ENCODE assay signal across 15 mouse cellular contexts in genomic region chr1:190259576-190259975, GRCm38 (mm10).
DNase-seq lines count a peak whose midpoint lies in the region; ATAC-seq and TF ChIP-seq lines count a peak whose summit lies in the region.
"Had no signal": no experiment of that assay in that cellular context is flagged by ENCODE, and none has a peak within 500 bp of the region (broad histone marks: within the 10 kb centered on the region; RNA-seq: fewer than 3 reads in every experiment).

No protein-coding gene starts in this region.

- intact Hi-C loops in gastrocnemius, adult 2 months (cut with DNase I): no loop called here

- peak; percentile 54 for DNase-seq in gastrocnemius, adult 2 months
- DNase-seq in gastrocnemius, adult 18-20 months (ENCODE audit: low spot score): no peak
- DNase-seq in layer of hippocampus, adult 2 months (ENCODE audit: low spot score in 2 of 2): no peak
- DNase-seq in layer of hippocampus, postnatal 25 days (ENCODE audit: extremely low spot score in 1 of 2, low spot score in 1 of 2): no peak
- DNase-seq in brain, adult 2 months (ENCODE audit: low read depth, low spot score): peak; percentile 58
- DNase-seq in gastrocnemius, postnatal 25 days: peak; percentile 64
- DNase-seq: cerebellum, adult 18-20 months; lung, postnatal 10 days; thymus, adult 18-20 months had no signal

- peak overlapping the region; percentile 29 for H3K4me3 ChIP-seq in gastrocnemius, adult 2 months
- no peak overlapping the region for H3K4me3 ChIP-seq in layer of hippocampus, adult 2 months
- H3K4me3 ChIP-seq: embryonic facial prominence, embryonic 15.5 days; forebrain, embryonic 13.5 days; limb, embryonic 12.5 days; liver, embryonic 15.5 days had no signal

- ATAC-seq in megakaryocyte-erythroid progenitor cell, adult 5-6 weeks (replicated peaks; ENCODE audit: low FRiP score, low TSS enrichment, poor library complexity, severe bottlenecking): no peak
- ATAC-seq: forebrain, embryonic 13.5 days; inflammation-experienced regulatory T-cells, adult 6 months had no signal

- H3K27ac ChIP-seq in gastrocnemius, adult 2 months: no peak overlapping the region
- H3K27ac ChIP-seq in layer of hippocampus, adult 2 months: peak overlapping the region; percentile 36
- H3K27ac ChIP-seq: embryonic facial prominence, embryonic 15.5 days; forebrain, embryonic 13.5 days; limb, embryonic 12.5 days; liver, embryonic 15.5 days had no signal

- no peak for TF ChIP-seq CTCF in gastrocnemius, adult 2 months (IDR thresholded peaks at IDR 0.05)
- no peak for TF ChIP-seq CTCF in layer of hippocampus, adult 2 months (conservative IDR thresholded peaks at IDR 0.05)

Comparison
In these comparisons a context has a peak if more than half of its experiments do, and no peak if none do; other contexts are left out.
1. DNase-seq: peak in gastrocnemius, adult 2 months (single experiment), brain, adult 2 months (single experiment) and gastrocnemius, postnatal 25 days (single experiment); none in gastrocnemius, adult 18-20 months (single experiment), layer of hippocampus, adult 2 months (0 of 2) and layer of hippocampus, postnatal 25 days (0 of 2).